12 mouse cellular contexts compared by ENCODE assay signal in genomic region chr16:30457872-30458271, GRCm38 (mm10).
"Had no signal": no experiment of that assay in that cellular context is flagged by ENCODE, and none has a peak within 500 bp of the region (broad histone marks: within the 10 kb centered on the region; RNA-seq: fewer than 3 reads in every experiment).

No protein-coding gene starts in this region.

- H3K4me2 ChIP-seq: limb, embryonic 12.5 days; lung, embryonic 15.5 days; midbrain, embryonic 13.5 days; neural tube, embryonic 15.5 days had no signal

- H3K9ac ChIP-seq: limb, embryonic 12.5 days; lung, embryonic 15.5 days; midbrain, embryonic 13.5 days; neural tube, embryonic 15.5 days had no signal

- H3K9me3 ChIP-seq: lung, embryonic 15.5 days; neural tube, embryonic 15.5 days had no signal

- H3K27ac ChIP-seq: limb, embryonic 12.5 days; lung, embryonic 15.5 days; macrophage; midbrain, embryonic 13.5 days; neural tube, embryonic 15.5 days had no signal

- ATAC-seq: midbrain, embryonic 13.5 days had no signal

- H3K27me3 ChIP-seq: limb, embryonic 12.5 days; lung, embryonic 15.5 days; midbrain, embryonic 13.5 days; neural tube, embryonic 15.5 days had no signal

- H3K4me1 ChIP-seq: limb, embryonic 12.5 days; lung, embryonic 15.5 days; midbrain, embryonic 13.5 days; neural tube, embryonic 15.5 days had no signal

- H3K4me3 ChIP-seq: limb, embryonic 12.5 days; lung, embryonic 15.5 days; midbrain, embryonic 13.5 days; myocyte; neural tube, embryonic 15.5 days had no signal

- DNase-seq: kidney, adult 8-10 months; kidney, postnatal 25 days; layer of hippocampus, postnatal 36 days; lung, postnatal 14 days; thymus, adult 18-20 months; thymus, postnatal 14 days had no signal

- H3K36me3 ChIP-seq: limb, embryonic 12.5 days; lung, embryonic 15.5 days; midbrain, embryonic 13.5 days; neural tube, embryonic 15.5 days had no signal
